Mouse (Mus musculus): ENCODE measurements around the gene Gm21834.

DNA sequence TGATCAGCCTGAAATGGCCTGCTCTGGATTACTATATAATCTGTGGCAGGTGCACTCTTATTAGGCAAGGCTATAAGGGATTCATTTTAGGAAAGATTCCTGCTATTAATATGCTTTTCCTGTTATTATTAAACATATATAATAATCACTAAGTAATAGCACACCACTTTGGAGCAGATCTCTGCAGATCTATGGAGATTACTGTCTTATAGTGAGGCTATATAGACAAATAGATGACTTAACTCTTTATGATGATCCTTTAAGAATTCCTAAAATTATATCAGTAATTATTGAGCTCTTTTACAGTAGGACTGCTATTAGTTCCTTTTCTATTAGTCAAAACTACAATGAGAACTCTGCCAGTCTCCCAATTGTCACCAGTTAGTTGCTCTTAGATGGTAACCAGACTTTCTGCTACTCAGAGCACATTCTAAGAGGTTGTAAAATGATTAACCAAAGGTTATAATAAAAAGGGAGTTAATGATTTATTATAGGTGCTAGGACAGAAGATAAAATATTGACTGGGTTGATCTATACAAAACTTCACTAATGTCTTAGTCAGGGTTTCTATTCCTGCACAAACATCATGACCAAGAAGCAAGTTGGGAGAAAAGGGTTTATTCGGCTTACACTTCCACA, 46.3 kb upstream of the Gm21834 start:
- no peak for TF ChIP-seq HCFC1 (IDR thresholded peaks at IDR 0.05; ENCODE audit: borderline replicate concordance, insufficient read depth, low read length)
- no peak for TF ChIP-seq CHD2 (IDR thresholded peaks at IDR 0.05; ENCODE audit: low read depth, low read length)
